Mouse (Mus musculus) small intestine, adult 2 months (tissue): ENCODE results near the gene Zkscan14. TPM values are rescaled to one million over a fixed set of nuclear protein-coding genes. Genes with fewer than 3 reads are reported as not detected.
"Not testable (repeated sequence)": the region's sequence is repeated elsewhere in the genome, so short reads cannot be mapped to it uniquely, and the experiment has no call there.

ENCODE experiments used
- H3K27ac ChIP-seq: fragments of 200-500 bp; 2 replicates; pipeline ENCODE4 v1.5.1; 2012; ENCODE audit warnings: low read depth, low read length, control low read depth, inconsistent platforms; ENCODE audit not compliant: insufficient read depth
- H3K27me3 ChIP-seq: fragments of 200-500 bp; 2 replicates; pipeline ENCODE4 v1.6.1; 2012; ENCODE audit warnings: mild to moderate bottlenecking, moderate library complexity, low read length, inconsistent platforms; ENCODE audit not compliant: control insufficient read depth, insufficient read depth
- H3K36me3 ChIP-seq: fragments of 200-500 bp; 2 replicates; pipeline ENCODE4 v1.6.1; 2012; ENCODE audit warnings: mild to moderate bottlenecking, low read length, control low read depth, inconsistent platforms; ENCODE audit not compliant: control insufficient read depth, insufficient read depth
- H3K4me1 ChIP-seq: fragments of 200-500 bp; 2 replicates; pipeline ENCODE4 v1.6.1; 2012; ENCODE audit warnings: low read length, inconsistent platforms, mixed read lengths; ENCODE audit not compliant: control insufficient read depth, insufficient read depth, insufficient read length
- H3K4me3 ChIP-seq: fragments of 200-500 bp; 2 replicates; pipeline ENCODE4 v1.5.1; 2012; ENCODE audit warnings: low read depth, mild to moderate bottlenecking, control low read depth, inconsistent platforms, low read length, moderate library complexity
- CTCF ChIP-seq: fragments of 200-500 bp; IDR thresholded peaks from 2 replicates; pipeline ENCODE4 v1.5.1; 2012; ENCODE audit warnings: low read depth, mild to moderate bottlenecking, control low read depth, inconsistent platforms, low read length, moderate library complexity, mixed read lengths; ENCODE audit not compliant: insufficient replicate concordance, insufficient read length; ENCODE audit errors: extremely low read depth
- POLR2A ChIP-seq: fragments of 200-500 bp; IDR thresholded peaks from 2 replicates; pipeline ENCODE4 v1.6.1; 2012; ENCODE audit warnings: low read depth, mild to moderate bottlenecking, control low read depth, inconsistent platforms, low read length, moderate library complexity
- WGBS: fragments of 180-500 bp; shearing (Covaris S2); methylation state at CpG from one replicate; pipeline ENCODE4 v1.1.7; 2018; 5-methylcytosine and 5-hydroxymethylcytosine counted together
- polyA plus RNA-seq: library from polyadenylated mRNA; depleted of rRNA; stranded (reverse); fragments of >200 nt; gene quantifications from 2 replicates; pipeline ENCODE4 v1.2.3, GENCODE M21; 2012; rRNA removed

The Zkscan14 gene
- polyA plus RNA-seq, result 1.5 and 2.9 TPM in 2 replicates

DNA sequence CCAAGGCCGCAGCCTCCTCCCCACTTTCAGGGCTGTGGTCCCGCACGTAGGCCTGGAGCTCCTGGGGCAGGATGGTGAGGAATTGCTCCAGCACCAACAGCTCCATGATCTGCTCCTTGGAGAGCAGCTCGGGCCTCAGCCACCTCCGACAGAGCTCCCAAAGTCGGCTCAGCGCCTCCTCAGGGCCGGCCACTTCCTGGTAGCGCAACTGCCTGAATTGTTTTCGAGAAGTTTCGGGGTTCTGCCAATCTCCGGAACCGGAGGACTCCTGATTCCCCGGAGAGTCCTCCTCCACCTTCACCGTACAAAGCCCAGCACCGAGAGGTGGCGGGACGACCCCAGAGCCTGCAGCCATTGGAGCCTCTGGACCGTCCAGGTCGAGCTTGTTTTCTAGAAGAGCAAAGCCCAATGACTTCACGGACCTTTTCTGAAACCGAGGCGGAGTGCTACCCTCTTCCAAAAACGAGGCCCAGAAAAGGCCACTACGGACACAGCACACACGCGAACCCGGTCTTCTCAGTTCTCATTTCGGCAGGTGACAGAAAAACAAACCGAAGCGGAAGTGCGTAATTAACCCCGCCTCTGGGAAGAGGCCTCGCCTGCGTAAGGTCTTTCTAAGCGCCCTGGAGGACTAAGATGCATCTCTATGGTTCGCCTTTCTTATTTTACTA is at the start of gene Zkscan14:
Gene Zkscan14, minus strand, starts transcription at position 548 of the 671 bp plus-strand sequence.
- H3K4me3 ChIP-seq, result peak within 1 kb of the TSS; percentile 84
- H3K27me3 ChIP-seq, result no peaks in the 10 kb centered on the region
- peak; percentile 64; the same call in 1 of the 2 replicates for TF ChIP-seq POLR2A
- TF ChIP-seq CTCF, result no peak
- peaks cover 8% of the 10 kb centered on the region; the same call in 1 of the 2 replicates for H3K36me3 ChIP-seq
- WGBS, result under 1% methylated on average over 37 of the region's 37 CpGs
- H3K4me1 ChIP-seq, result peaks cover 7% of the 10 kb centered on the region
- H3K27ac ChIP-seq, result peak within 1 kb of the TSS; percentile 74

DNA sequence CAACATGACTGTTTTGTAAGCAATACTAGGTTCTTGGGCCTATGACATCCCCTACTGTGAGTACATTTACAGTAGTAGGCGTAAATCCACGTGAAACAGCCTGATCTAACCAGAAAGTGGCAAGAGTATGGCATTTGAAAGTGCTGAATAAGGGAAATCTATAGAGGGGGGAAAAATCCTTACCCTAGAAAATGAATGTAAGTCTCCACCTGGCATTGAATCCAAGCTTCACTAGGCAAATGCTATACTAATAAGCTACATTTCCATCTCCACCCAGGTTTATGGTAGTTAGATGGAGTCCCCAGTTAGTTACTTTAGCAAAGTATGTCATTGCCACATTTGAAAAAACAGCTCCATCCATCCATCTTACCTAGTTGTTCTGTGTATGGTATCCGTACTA is 47.9 kb upstream of the Zkscan14 start:
- Histone ChIP-seq H3K4me1 (0 out of 2 replicates have a peak, but pooled peaks cover 1% of the 10 kb centered on the region), H3K27me3 (no peaks in the 10 kb centered on the region), H3K27ac (no peak overlapping the region), H3K36me3 (peaks cover 37% of the 10 kb centered on the region), H3K4me3 (no peak overlapping the region)
- WGBS, result 94% methylated on average over 3 of the region's 3 CpGs
- TF ChIP-seq POLR2A (no peak), CTCF (no peak)

GRCm38 (mm10) chr5:145234636-145235035 is 33.0 kb upstream of the Zkscan14 start:
- H3K27ac ChIP-seq, result no peak overlapping the region
- H3K4me1 ChIP-seq, result no peaks in the 10 kb centered on the region; the same call in 1 of the 2 replicates
- no peak overlapping the region for H3K4me3 ChIP-seq
- peaks cover 47% of the 10 kb centered on the region for H3K36me3 ChIP-seq
- H3K27me3 ChIP-seq, result no peaks in the 10 kb centered on the region
- peak; percentile 46; the same call in 1 of the 2 replicates for TF ChIP-seq CTCF
- no peak for TF ChIP-seq POLR2A

DNA sequence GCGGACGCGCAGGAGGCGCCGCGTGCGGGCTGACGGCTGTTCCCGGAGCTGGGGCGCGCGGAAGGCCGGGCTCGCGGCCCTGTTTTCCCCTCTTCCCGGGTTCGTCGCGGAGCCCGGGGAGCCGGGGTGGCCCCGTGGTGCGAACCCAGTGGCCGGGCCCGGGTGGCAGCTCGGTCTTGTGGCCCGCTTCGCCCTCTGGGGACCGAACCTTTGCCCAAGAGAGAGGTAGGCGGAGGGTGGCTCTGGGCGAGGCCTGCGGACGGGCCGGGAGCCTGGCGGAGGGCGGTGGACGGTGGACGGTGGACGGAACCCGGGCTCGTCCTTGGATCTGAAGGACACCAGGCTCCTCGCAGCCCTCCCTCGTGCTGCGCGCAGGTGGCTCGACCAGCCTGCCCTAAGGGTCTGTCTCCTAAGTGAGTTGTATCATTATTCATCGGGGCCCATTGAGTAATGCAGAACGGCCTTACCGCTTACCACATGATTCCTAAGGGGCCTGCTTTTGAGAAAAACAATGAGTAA is 30.3 kb upstream of the Zkscan14 start:
- TF ChIP-seq CTCF (no peak), POLR2A (no peak)
- peaks cover 30% of the 10 kb centered on the region for H3K36me3 ChIP-seq
- H3K27me3 ChIP-seq, result no peaks in the 10 kb centered on the region
- peak overlapping the region; percentile 85 for H3K27ac ChIP-seq
- no peaks in the 10 kb centered on the region; the same call in 1 of the 2 replicates for H3K4me1 ChIP-seq
- under 1% methylated on average over 47 of the region's 49 CpGs for WGBS
- peak overlapping the region; percentile 86 for H3K4me3 ChIP-seq

DNA sequence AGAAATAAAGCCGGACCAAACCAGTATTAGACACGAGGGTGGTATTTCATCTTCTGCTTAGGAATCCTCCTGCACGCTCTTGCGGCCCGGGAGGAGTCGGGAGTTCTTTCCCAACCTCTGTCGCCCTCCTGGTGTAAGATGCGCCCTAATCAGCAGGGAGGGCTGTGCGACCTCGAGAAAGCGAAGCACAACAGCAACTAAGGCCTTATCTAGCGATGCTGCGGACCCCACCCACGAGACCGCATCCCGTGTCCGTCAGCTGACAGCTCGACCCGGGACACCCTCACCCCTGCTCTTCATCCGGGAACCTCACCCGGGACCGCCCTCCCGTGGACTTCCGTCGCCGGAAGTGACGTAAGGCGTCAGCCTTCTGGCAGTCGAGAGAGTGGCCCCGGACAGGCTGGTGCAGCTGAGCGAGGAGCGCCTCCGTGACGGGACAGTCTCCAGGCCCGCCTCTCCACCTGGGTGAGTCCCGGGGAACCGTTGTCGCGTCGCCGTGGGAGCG is 29.8 kb upstream of the Zkscan14 start, which contains the start of gene Zfp655:
Gene Zfp655, plus strand, starts transcription at position 349 of the 505 bp plus-strand sequence.
- WGBS, result under 1% methylated on average over 42 of the region's 42 CpGs
- H3K4me3 ChIP-seq, result peak within 1 kb of the TSS; percentile 86
- H3K4me1 ChIP-seq, result no peaks in the 10 kb centered on the region; the same call in 1 of the 2 replicates
- peaks cover 27% of the 10 kb centered on the region for H3K36me3 ChIP-seq
- H3K27ac ChIP-seq, result peak within 1 kb of the TSS; percentile 94
- TF ChIP-seq POLR2A (peak; percentile 90), CTCF (no peak)
- H3K27me3 ChIP-seq, result no peaks in the 10 kb centered on the region

- H3K36me3 ChIP-seq, result peaks cover 21% of the 10 kb centered on the region
- no peaks in the 10 kb centered on the region for H3K27me3 ChIP-seq
- TF ChIP-seq POLR2A (no peak), CTCF (no peak)
- H3K27ac ChIP-seq, result peak overlapping the region; percentile 94; the same call in 1 of the 2 replicates
- WGBS, result 80% methylated on average over 4 of the region's 4 CpGs
- H3K4me3 ChIP-seq, result no peak overlapping the region
- no peaks in the 10 kb centered on the region; the same call in 1 of the 2 replicates for H3K4me1 ChIP-seq
Measured at GRCm38 (mm10) chr5:145230641-145231040, 29.0 kb upstream of the Zkscan14 start.

DNA sequence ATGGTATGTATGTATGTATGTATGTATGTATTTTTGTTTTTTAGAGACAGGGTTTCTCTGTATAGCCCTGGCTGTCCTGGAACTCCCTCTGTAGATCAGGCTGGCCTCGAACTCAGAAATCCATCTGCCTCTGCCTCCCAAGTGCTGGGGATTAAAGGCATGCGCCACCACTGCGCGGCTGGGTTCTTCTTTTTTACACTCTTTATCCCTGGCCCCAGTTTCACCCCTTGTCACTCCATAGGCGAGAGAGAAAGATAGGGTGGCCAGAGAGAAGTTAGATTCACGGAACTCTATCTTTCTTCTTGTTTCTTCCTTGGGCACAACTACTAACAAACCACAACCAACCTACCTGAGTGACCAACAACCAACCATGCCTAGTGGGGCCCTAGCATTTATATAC is 27.6 kb upstream of the Zkscan14 start:
- H3K36me3 ChIP-seq, H3K27me3 ChIP-seq, H3K27ac ChIP-seq, H3K4me3 ChIP-seq, H3K4me1 ChIP-seq: not testable (repeated sequence)
- 93% methylated on average over 6 of the region's 6 CpGs for WGBS
